Mouse (Mus musculus) lung, embryonic 16.5 days (tissue): Measurements from ENCODE around the gene Plekha7. TPM values are rescaled to one million over a fixed set of nuclear protein-coding genes. Genes with fewer than 3 reads are reported as not detected.
A peak's percentile ranks its signal among the peaks of the same experiment; 100 is the strongest.

ENCODE experiments used
- ATAC-seq: fragments of 200-750 bp; cut with Nextera tagmentation; 2 replicates; pipeline ENCODE4 v1.8.0; 2017; ENCODE audit warnings: low read depth, mild to moderate bottlenecking, moderate library complexity
- H3K27ac ChIP-seq: fragments of 300-500 bp; sonication (generic); 2 replicates; pipeline ENCODE4 v1.5.1; 2014; ENCODE audit warnings: mild to moderate bottlenecking, control low read depth, low read length
- H3K27me3 ChIP-seq: fragments of 300-500 bp; sonication (generic); 2 replicates; pipeline ENCODE4 v1.6.1; 2014; ENCODE audit warnings: low read depth, low read length, mixed read lengths; ENCODE audit not compliant: control insufficient read depth, insufficient read depth
- H3K36me3 ChIP-seq: fragments of 300-500 bp; sonication (generic); 2 replicates; pipeline ENCODE4 v1.6.1; 2014; ENCODE audit warnings: low read length; ENCODE audit not compliant: control insufficient read depth, insufficient read depth
- H3K4me1 ChIP-seq: fragments of 300-500 bp; sonication (generic); replicated peaks from 2 replicates; pipeline ENCODE4 v1.6.1; 2014; ENCODE audit warnings: low read length, mixed read lengths; ENCODE audit not compliant: control insufficient read depth, insufficient read depth
- H3K4me2 ChIP-seq: fragments of 300-500 bp; sonication (generic); 2 replicates; pipeline ENCODE4 v1.6.1; 2014; ENCODE audit warnings: low read depth, low read length, control low read depth
- H3K4me3 ChIP-seq: fragments of 300-500 bp; sonication (generic); 2 replicates; pipeline ENCODE4 v1.5.1; 2014; ENCODE audit warnings: mild to moderate bottlenecking, low read length, control low read depth
- H3K9ac ChIP-seq: fragments of 300-500 bp; sonication (generic); 2 replicates; pipeline ENCODE4 v1.6.1; 2014; ENCODE audit warnings: low read length, control low read depth
- H3K9me3 ChIP-seq: fragments of 300-500 bp; sonication (generic); 2 replicates; pipeline ENCODE4 v1.6.1; 2016; ENCODE audit warnings: low read length; ENCODE audit not compliant: control insufficient read depth
- WGBS: fragments of 180-500 bp; shearing (Covaris S2); extraction: QIAGEN DNeasy Blood & Tissue Kit; methylation state at CpG from one replicate; pipeline ENCODE4 v1.1.7; 2014; 5-methylcytosine and 5-hydroxymethylcytosine counted together
- polyA plus RNA-seq: library from polyadenylated mRNA; unstranded; fragments of >200 nt; fragmentation: Nextera tagmentation; extraction: Ambion mirVana; gene quantifications from 2 replicates; pipeline ENCODE4 v1.2.1, GENCODE M21; 2015

Gene Plekha7
- polyA plus RNA-seq, 1 experiment from 2014 or later = 10.9 TPM

DNA sequence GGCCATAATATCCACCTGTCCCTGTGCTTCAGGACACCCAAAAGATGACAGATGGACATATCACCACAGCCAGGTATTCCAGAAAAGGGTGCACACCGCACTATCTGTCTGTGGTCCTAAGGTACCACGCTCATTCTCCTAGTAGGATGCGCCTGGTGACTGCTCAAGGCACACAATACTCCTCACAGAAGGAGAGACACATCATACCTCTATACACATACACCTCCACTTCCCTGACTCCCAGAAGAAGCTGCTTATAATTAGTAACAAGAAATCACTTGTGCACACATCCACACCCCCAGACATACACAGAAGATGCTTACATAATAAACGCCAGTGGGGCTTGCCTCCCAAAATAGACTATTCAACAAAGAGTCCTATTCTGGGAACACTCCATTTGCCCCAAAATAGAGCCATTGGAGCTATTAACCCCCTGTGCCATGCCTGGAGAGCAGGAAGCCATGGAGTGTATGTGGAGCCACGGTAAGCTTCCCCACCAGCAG lies 126.7 kb downstream of the Plekha7 start:
- no peak overlapping the region for H3K4me2 ChIP-seq
- no peaks in the 10 kb centered on the region for H3K36me3 ChIP-seq
- peaks cover 16% of the 10 kb centered on the region; the same call in 1 of the 2 replicates for H3K4me1 ChIP-seq
- no peaks in the 10 kb centered on the region for H3K9me3 ChIP-seq
- H3K4me3 ChIP-seq = no peak overlapping the region
- no peak overlapping the region for H3K27ac ChIP-seq
- no peak overlapping the region for H3K9ac ChIP-seq
- WGBS = 88% methylated on average over 5 of the region's 5 CpGs
- ATAC-seq = no peak
- H3K27me3 ChIP-seq = no peaks in the 10 kb centered on the region

DNA sequence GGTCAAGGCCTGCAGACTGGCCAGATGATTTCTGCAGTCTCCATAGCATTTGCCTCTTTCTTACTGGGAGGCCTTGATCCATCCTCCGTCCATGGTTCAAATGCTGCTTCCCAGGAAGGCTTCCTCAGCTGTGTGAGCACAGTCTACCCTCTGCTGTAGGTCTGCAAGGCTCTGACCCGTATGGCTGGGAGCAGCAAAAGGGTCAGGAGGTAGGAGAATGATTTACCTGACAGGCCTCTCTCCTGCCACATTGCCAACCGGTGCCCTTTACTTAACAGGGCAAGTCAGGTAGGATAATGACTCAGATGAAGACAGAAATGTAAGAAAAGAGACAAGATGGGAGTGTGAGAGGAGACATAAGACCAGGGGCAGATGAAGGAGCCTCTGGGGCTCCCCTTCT lies 129.3 kb downstream of the Plekha7 start:
- Histone ChIP-seq H3K4me2 (no peak overlapping the region), H3K36me3 (no peaks in the 10 kb centered on the region), H3K9me3 (no peaks in the 10 kb centered on the region), H3K4me3 (no peak overlapping the region), H3K4me1 (peaks cover 13% of the 10 kb centered on the region; the same call in 1 of the 2 replicates), H3K27me3 (no peaks in the 10 kb centered on the region), H3K9ac (no peak overlapping the region), H3K27ac (no peak overlapping the region)
- no peak for ATAC-seq
- WGBS = 82% methylated on average over 3 of the region's 3 CpGs

DNA sequence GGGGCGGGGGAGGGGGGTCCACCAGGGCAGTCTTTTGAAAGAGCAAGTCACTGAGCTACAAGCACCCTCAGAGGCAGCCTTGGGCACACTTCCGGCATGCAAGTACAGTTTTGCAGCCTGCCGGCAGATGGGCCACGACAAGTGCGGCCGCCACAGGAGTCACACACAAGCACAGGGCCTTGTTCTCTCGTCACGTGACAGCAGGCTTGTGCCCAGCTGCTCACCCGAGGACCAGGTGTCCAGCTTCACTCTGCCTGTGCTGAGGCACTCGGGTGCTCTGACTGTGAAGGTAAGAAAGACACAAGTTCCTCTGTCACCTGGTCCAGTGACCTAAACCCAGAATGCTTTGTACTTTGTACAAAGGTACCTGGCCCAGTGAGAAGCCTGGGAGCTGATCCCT lies 135.4 kb downstream of the Plekha7 start:
- WGBS = 74% methylated on average over 10 of the region's 10 CpGs
- H3K4me3 ChIP-seq = no peak overlapping the region
- no peaks in the 10 kb centered on the region for H3K4me1 ChIP-seq
- no peak overlapping the region for H3K27ac ChIP-seq
- no peak overlapping the region for H3K4me2 ChIP-seq
- ATAC-seq = no peak
- no peak overlapping the region for H3K9ac ChIP-seq
- no peaks in the 10 kb centered on the region for H3K9me3 ChIP-seq
- H3K36me3 ChIP-seq = no peaks in the 10 kb centered on the region
- H3K27me3 ChIP-seq = no peaks in the 10 kb centered on the region

DNA sequence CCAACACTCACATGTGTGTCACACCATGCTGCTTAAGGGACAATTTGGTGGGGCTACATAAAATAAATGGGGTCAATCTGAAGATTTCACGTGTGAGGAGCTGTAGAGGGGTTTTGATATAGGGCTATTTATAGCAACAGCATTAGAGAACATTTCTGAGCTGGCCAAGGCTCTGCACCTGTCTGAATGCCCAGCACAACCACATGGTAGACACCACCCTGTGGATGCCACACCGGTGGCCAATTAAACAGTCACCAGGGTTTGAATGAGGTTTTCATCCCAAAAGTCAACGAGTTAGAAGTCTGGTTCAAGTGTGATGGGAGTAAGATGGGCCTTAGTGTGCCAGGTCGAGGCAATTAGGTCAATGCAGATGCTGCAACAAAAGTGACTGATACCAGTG lies 138.8 kb downstream of the Plekha7 start:
- Histone ChIP-seq H3K9ac (no peak overlapping the region), H3K27me3 (no peaks in the 10 kb centered on the region), H3K4me2 (no peak overlapping the region), H3K4me3 (no peak overlapping the region), H3K27ac (no peak overlapping the region), H3K36me3 (no peaks in the 10 kb centered on the region), H3K4me1 (no peaks in the 10 kb centered on the region), H3K9me3 (no peaks in the 10 kb centered on the region)
- WGBS = 76% methylated on average over 4 of the region's 4 CpGs
- no peak for ATAC-seq

DNA sequence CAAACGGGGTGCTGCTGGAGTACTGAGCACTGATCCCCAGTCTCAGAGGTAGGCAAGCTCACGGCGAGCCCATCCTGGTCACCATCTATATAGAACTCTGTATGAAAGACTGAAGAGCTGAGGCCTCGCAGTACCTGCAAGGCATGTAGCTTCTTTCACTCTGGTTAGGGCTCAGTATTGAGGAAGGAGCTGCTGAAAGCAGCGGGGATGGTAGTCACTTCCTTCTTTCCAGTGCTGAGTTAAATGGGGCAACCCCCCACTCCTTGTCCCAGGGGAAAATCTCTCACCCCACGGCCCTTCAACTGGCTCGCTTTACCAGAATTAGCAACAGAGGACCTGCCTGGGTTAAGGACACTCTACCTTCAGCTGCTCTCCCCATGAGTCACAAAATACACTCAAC lies 140.0 kb downstream of the Plekha7 start:
- no peaks in the 10 kb centered on the region for H3K27me3 ChIP-seq
- ATAC-seq = no peak
- H3K27ac ChIP-seq = no peak overlapping the region
- H3K9me3 ChIP-seq = no peaks in the 10 kb centered on the region
- H3K4me2 ChIP-seq = no peak overlapping the region
- H3K4me3 ChIP-seq = no peak overlapping the region
- H3K36me3 ChIP-seq = no peaks in the 10 kb centered on the region
- no peaks in the 10 kb centered on the region for H3K4me1 ChIP-seq
- H3K9ac ChIP-seq = no peak overlapping the region
- WGBS = 81% methylated on average over 7 of the region's 7 CpGs

DNA sequence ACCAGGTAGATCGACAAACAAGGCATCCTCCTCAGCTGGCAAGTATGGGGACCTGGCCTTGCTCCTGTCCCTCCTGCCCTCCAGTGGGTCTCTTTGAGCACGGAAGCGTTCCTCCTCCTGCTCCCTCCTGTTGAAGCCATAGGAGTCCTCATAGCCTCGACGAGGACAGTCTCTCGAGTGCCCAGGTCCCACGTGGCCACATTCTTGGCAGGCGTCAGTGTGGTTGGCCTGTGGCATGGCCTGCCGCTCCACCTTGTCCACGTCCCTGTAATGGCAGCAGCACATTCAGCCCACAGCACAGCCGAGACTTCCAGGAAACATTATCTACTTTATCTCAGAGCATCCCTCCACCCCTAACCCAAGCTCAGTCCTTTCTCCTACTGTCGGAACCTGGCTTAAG lies 143.9 kb downstream of the Plekha7 start:
- Histone ChIP-seq H3K9ac (no peak overlapping the region), H3K9me3 (no peaks in the 10 kb centered on the region), H3K27me3 (no peaks in the 10 kb centered on the region), H3K4me1 (no peaks in the 10 kb centered on the region), H3K36me3 (no peaks in the 10 kb centered on the region), H3K4me2 (no peak overlapping the region), H3K4me3 (no peak overlapping the region), H3K27ac (no peak overlapping the region)
- ATAC-seq = no peak
- WGBS = 84% methylated on average over 12 of the region's 12 CpGs

DNA sequence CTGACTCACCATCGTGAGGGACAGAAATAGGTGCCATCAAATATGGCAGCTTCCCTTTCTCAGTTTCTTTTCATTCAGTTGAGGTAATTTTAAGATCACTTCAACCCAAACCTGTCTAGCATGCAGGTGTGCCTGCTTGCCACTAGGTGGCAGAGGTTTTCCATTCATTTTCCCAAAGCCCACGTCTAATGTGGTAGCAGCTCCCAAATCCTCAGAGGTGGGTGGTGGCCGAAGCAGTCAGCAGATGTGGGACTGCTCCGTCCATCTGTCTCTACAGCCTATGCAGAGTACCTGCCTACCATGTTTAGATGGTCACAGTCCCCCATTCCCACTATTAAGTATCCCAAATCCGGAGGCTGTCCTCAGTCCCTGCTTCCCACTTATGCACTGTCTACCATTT lies 146.6 kb downstream of the Plekha7 start:
- 20% methylated on average over 5 of the region's 5 CpGs for WGBS
- Histone ChIP-seq H3K9me3 (no peaks in the 10 kb centered on the region), H3K4me2 (no peak overlapping the region), H3K4me3 (no peak overlapping the region), H3K27ac (no peak overlapping the region), H3K36me3 (no peaks in the 10 kb centered on the region; the same call in 1 of the 2 replicates), H3K9ac (no peak overlapping the region), H3K4me1 (no peaks in the 10 kb centered on the region; the same call in 1 of the 2 replicates), H3K27me3 (no peaks in the 10 kb centered on the region)
- ATAC-seq = peak; percentile 66

DNA sequence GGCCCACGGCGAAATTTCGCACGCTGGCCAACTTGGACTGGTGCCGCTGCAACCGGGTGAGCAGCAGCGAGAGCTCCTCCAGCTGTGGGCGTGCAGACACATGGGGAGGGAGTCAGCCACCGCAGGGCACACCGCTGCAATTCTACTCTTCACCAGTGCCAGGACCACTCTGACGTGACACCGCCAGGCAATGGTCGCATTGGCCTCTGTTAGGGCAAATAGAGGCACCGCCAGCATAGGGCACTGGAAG lies 151.4 kb downstream of the Plekha7 start:
- H3K27ac ChIP-seq = no peak overlapping the region
- H3K4me1 ChIP-seq = no peaks in the 10 kb centered on the region; the same call in 1 of the 2 replicates
- no peaks in the 10 kb centered on the region for H3K27me3 ChIP-seq
- H3K9me3 ChIP-seq = no peaks in the 10 kb centered on the region
- 0 out of 2 replicates have a peak overlapping the region, but pooled peaks have one; percentile 19 for H3K4me2 ChIP-seq
- WGBS = 69% methylated on average over 14 of the region's 14 CpGs
- H3K36me3 ChIP-seq = no peaks in the 10 kb centered on the region; the same call in 1 of the 2 replicates
- no peak overlapping the region for H3K4me3 ChIP-seq
- H3K9ac ChIP-seq = peak overlapping the region; percentile 8; the same call in 1 of the 2 replicates
- no peak for ATAC-seq

DNA sequence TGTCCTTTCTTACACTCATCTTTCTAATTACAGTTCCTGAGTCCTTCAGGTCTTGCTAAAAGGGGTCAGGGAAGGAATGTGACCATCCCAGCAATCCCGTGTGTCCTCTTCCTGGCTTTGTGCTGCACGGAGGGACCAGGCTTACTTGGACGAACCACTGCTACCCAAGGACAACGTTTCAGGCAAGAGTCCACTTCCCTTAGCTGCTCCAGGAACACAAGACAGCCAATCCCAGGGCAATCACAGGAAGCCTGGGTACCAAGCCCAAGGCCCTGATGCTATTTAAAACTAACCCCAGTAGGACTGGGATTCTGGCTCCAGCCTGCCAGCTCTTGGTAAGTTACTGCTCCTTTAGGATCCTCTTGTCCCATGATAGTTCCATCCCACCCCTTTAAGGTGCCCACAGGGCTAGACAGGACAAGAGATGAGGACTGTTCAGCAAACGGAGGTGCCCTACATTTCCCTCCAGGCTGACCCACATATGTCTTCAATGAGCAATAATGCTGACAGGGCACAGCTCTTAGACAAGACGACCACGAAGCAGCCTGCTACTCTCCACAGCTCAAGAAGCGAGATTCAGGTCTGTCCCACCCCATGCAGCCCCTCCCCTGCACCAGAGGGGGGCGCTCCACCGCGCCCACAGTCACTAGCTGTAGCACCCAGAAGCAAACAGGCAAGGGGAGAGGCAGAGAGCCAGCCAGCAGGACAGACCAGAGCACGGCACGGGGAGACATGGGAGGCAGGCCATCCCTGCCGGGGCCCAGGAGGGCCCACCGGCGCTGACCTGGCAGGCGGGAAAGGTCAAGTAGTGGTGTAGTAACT lies 151.9 kb downstream of the Plekha7 start:
- Histone ChIP-seq H3K9ac (peak overlapping the region; percentile 8; the same call in 1 of the 2 replicates), H3K4me1 (no peaks in the 10 kb centered on the region; the same call in 1 of the 2 replicates), H3K4me3 (no peak overlapping the region), H3K9me3 (no peaks in the 10 kb centered on the region), H3K27me3 (no peaks in the 10 kb centered on the region), H3K27ac (no peak overlapping the region), H3K36me3 (no peaks in the 10 kb centered on the region; the same call in 1 of the 2 replicates), H3K4me2 (0 out of 2 replicates have a peak overlapping the region, but pooled peaks have one; percentile 19)
- peak; percentile 64 for ATAC-seq
- WGBS = 60% methylated on average over 17 of the region's 17 CpGs
